Mouse (Mus musculus): ENCODE measurements around the gene Clint1. TPM values are rescaled to one million over a fixed set of nuclear protein-coding genes. Genes with fewer than 3 reads are reported as not detected.
"Not testable (repeated sequence)": the region's sequence is repeated elsewhere in the genome, so short reads cannot be mapped to it uniquely, and the experiment has no call there.

Clint1 gene
- polyA plus RNA-seq, 1 experiment from 2014 or later, result 76.3 TPM

GRCm38 (mm10) chr11:45856149-45856516 is 4.3 kb downstream of the Clint1 start:
- TF ChIP-seq CTCF (IDR thresholded peaks at IDR 0.05), result no peak
- no peak for ATAC-seq
- ChIA-PET CTCF (interaction anchor here (0.8 to 3.1 kb wide), 5 partner anchors 8 to 28 kb away, joined by 3 to 9 read pairs (median 3); no protein-coding TSS in a partner anchor), POLR2A (interaction anchor here (0.6 kb wide), 1 partner anchor 71 kb away, joined by 3 read pairs; no protein-coding TSS in a partner anchor)
- DNase-seq (ENCODE audit: low read depth, low spot score), result no peak
- no peaks in the 10 kb centered on the region for H3K27me3 ChIP-seq
- in situ Hi-C loops (cut with MboI; ENCODE audit: low pct_unique_long_range_greater_than_20kb), result no loop called here

GRCm38 (mm10) chr11:45861334-45861733 is 9.5 kb downstream of the Clint1 start:
- no peak for DNase-seq (ENCODE audit: low read depth, low spot score)
- CTCF ChIA-PET, result no interaction called here
- H3K27me3 ChIP-seq, result no peaks in the 10 kb centered on the region
- no peak for TF ChIP-seq CTCF (IDR thresholded peaks at IDR 0.05)
- in situ Hi-C loops (cut with MboI; ENCODE audit: low pct_unique_long_range_greater_than_20kb), result no loop called here
- POLR2A ChIA-PET, result no interaction called here
- ATAC-seq, result no peak

GRCm38 (mm10) chr11:45864409-45864808 is 12.6 kb downstream of the Clint1 start:
- no peak for TF ChIP-seq CTCF (IDR thresholded peaks at IDR 0.05)
- no peaks in the 10 kb centered on the region for H3K27me3 ChIP-seq
- CTCF ChIA-PET, result interaction anchor here (0.9 to 2.7 kb wide), 4 partner anchors 9 to 63 kb away, joined by 3 to 9 read pairs (median 4); no protein-coding TSS in a partner anchor
- in situ Hi-C loops (cut with MboI; ENCODE audit: low pct_unique_long_range_greater_than_20kb), result no loop called here
- POLR2A ChIA-PET, result no interaction called here
- DNase-seq (ENCODE audit: low read depth, low spot score) (no peak), ATAC-seq (no peak)

- no peak for ATAC-seq
- TF ChIP-seq CTCF (IDR thresholded peaks at IDR 0.05), result no peak
- POLR2A ChIA-PET, result no interaction called here
- CTCF ChIA-PET, result no interaction called here
- in situ Hi-C loops (cut with MboI; ENCODE audit: low pct_unique_long_range_greater_than_20kb), result no loop called here
- DNase-seq (ENCODE audit: low read depth, low spot score), result no peak
- H3K27me3 ChIP-seq, result no peaks in the 10 kb centered on the region
Observed at GRCm38 (mm10) chr11:45865861-45866260, 14.0 kb downstream of the Clint1 start.

- in situ Hi-C loops (cut with MboI; ENCODE audit: low pct_unique_long_range_greater_than_20kb), result no loop called here
- ChIA-PET CTCF (interaction anchor here (1.0 kb wide), 1 partner anchor 15 kb away, joined by 3 read pairs; no protein-coding TSS in a partner anchor), POLR2A (no interaction called here)
- DNase-seq (ENCODE audit: low read depth, low spot score) (no peak), ATAC-seq (no peak)
- H3K27me3 ChIP-seq, result no peaks in the 10 kb centered on the region
- no peak for TF ChIP-seq CTCF (IDR thresholded peaks at IDR 0.05)
Observed at GRCm38 (mm10) chr11:45866534-45866933, 14.7 kb downstream of the Clint1 start.

GRCm38 (mm10) chr11:45873666-45874065 is 21.8 kb downstream of the Clint1 start:
- POLR2A ChIA-PET, result no interaction called here
- in situ Hi-C loops (cut with MboI; ENCODE audit: low pct_unique_long_range_greater_than_20kb), result no loop called here
- TF ChIP-seq CTCF (IDR thresholded peaks at IDR 0.05), result peak; percentile 59
- CTCF ChIA-PET, result interaction anchor here (0.7 to 1.4 kb wide), 6 partner anchors 9 to 80 kb away, joined by 3 to 9 read pairs (median 4); no protein-coding TSS in a partner anchor
- DNase-seq (ENCODE audit: low read depth, low spot score) (no peak), ATAC-seq (no peak)
- no peaks in the 10 kb centered on the region for H3K27me3 ChIP-seq

GRCm38 (mm10) chr11:45874251-45874650 is 22.4 kb downstream of the Clint1 start:
- no peak for TF ChIP-seq CTCF (IDR thresholded peaks at IDR 0.05)
- ATAC-seq (no peak), DNase-seq (ENCODE audit: low read depth, low spot score) (no peak)
- no peaks in the 10 kb centered on the region for H3K27me3 ChIP-seq
- CTCF ChIA-PET, result interaction anchor here (1.4 kb wide), 2 partner anchors 10 to 20 kb away, joined by 4 to 9 read pairs; no protein-coding TSS in a partner anchor
- POLR2A ChIA-PET, result no interaction called here
- in situ Hi-C loops (cut with MboI; ENCODE audit: low pct_unique_long_range_greater_than_20kb), result no loop called here

- in situ Hi-C loops (cut with MboI; ENCODE audit: low pct_unique_long_range_greater_than_20kb), result no loop called here
- ATAC-seq (no peak), DNase-seq (ENCODE audit: low read depth, low spot score) (no peak)
- no peak for TF ChIP-seq CTCF (IDR thresholded peaks at IDR 0.05)
- H3K27me3 ChIP-seq, result no peaks in the 10 kb centered on the region
- ChIA-PET POLR2A (no interaction called here), CTCF (interaction anchor here (0.6 to 1.5 kb wide), 4 partner anchors 16 to 83 kb away, joined by 3 to 4 read pairs (median 3); no protein-coding TSS in a partner anchor)
Observed at GRCm38 (mm10) chr11:45875351-45875935, 23.6 kb downstream of the Clint1 start.

- H3K27me3 ChIP-seq, result no peaks in the 10 kb centered on the region
- POLR2A ChIA-PET, result no interaction called here
- no peak for TF ChIP-seq CTCF (IDR thresholded peaks at IDR 0.05)
- DNase-seq (ENCODE audit: low read depth, low spot score) (no peak), ATAC-seq (no peak)
- CTCF ChIA-PET, result interaction anchor here (0.6 to 1.5 kb wide), 4 partner anchors 16 to 83 kb away, joined by 3 to 4 read pairs (median 3); no protein-coding TSS in a partner anchor
- in situ Hi-C loops (cut with MboI; ENCODE audit: low pct_unique_long_range_greater_than_20kb), result no loop called here
Observed at GRCm38 (mm10) chr11:45876036-45876435, 24.2 kb downstream of the Clint1 start.

GRCm38 (mm10) chr11:45879366-45879765 is 27.5 kb downstream of the Clint1 start:
- in situ Hi-C loops (cut with MboI; ENCODE audit: low pct_unique_long_range_greater_than_20kb); ATAC-seq; DNase-seq (ENCODE audit: low read depth, low spot score); H3K27me3 ChIP-seq: not testable (repeated sequence)
- POLR2A ChIA-PET, result interaction anchor here (1.0 kb wide), 1 partner anchor 1298 kb away, joined by 11 read pairs; no protein-coding TSS in a partner anchor
- CTCF ChIA-PET, result interaction anchor here (0.8 to 1.1 kb wide), 3 partner anchors 82 to 1269 kb away, joined by 3 to 4 read pairs (median 3); no protein-coding TSS in a partner anchor

GRCm38 (mm10) chr11:45881026-45881682 is 29.3 kb downstream of the Clint1 start:
- ATAC-seq (no peak), DNase-seq (ENCODE audit: low read depth, low spot score) (no peak)
- ChIA-PET CTCF (interaction anchor here (0.7 to 2.3 kb wide), 25 partner anchors 8 to 1296 kb away, joined by 3 to 14 read pairs (median 4); no protein-coding TSS in a partner anchor), POLR2A (interaction anchor here (0.6 to 1.3 kb wide), 6 partner anchors 9 to 1339 kb away, joined by 3 to 4 read pairs (median 4); no protein-coding TSS in a partner anchor)
- TF ChIP-seq CTCF (IDR thresholded peaks at IDR 0.05), result peak; percentile 74
- in situ Hi-C loops (cut with MboI; ENCODE audit: low pct_unique_long_range_greater_than_20kb), result loop anchor here (5.0 to 10.0 kb wide), 3 partner anchors 79 to 1286 kb away; no protein-coding TSS in a partner anchor
- no peaks in the 10 kb centered on the region for H3K27me3 ChIP-seq
